ENCODE assay signal across 20 mouse cellular contexts in the genomic region with DNA sequence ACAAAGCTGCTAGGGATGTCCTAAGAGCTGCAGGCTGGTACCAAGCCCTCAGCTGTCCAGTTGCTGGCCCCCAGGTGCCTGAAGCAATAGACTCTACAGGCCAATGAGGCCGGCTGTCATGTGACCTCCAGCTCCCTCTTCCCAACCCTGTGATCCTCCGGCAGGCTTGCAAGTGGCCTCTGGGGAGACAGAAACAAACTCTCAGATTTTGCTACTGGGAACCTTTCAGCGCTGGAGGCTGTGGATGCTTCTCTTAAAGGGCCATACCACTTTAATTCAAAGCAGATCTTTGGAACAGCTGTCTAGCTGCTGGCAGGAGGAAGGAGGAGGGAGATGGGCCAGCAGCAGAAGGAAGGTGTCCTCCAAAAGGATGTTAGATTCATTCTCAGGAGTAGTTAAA. TPM values are rescaled to one million over a fixed set of nuclear protein-coding genes. Genes with fewer than 3 reads are reported as not detected.
A peak's percentile ranks its signal among the peaks of the same experiment; 100 is the strongest.
DNase-seq lines count a peak whose midpoint lies in the region; ATAC-seq and TF ChIP-seq lines count a peak whose summit lies in the region.
"Had no signal": no experiment of that assay in that cellular context is flagged by ENCODE, and none has a peak within 500 bp of the region (broad histone marks: within the 10 kb centered on the region; RNA-seq: fewer than 3 reads in every experiment).

No protein-coding gene starts in this region.

- 0% methylated on average over 3 of the region's 3 CpGs for WGBS in embryonic facial prominence, embryonic 14.5 days
- WGBS in kidney, embryonic 16.5 days: 3% methylated on average over 3 of the region's 3 CpGs

- no peak overlapping the region for H3K4me3 ChIP-seq in C2C12 (ENCODE audit: insufficient read depth, poor library complexity, severe bottlenecking)
- no peak overlapping the region for H3K4me3 ChIP-seq in embryonic facial prominence, embryonic 14.5 days (ENCODE audit: low read depth, low read length)
- H3K4me3 ChIP-seq in kidney, embryonic 16.5 days (ENCODE audit: low read length): no peak overlapping the region
- H3K4me3 ChIP-seq: kidney, embryonic 15.5 days; neural tube, embryonic 15.5 days had no signal

- H3K9ac ChIP-seq in embryonic facial prominence, embryonic 14.5 days (ENCODE audit: low read depth, low read length): peak overlapping the region; percentile 5; the same call in 1 of the 2 replicates
- H3K9ac ChIP-seq in kidney, embryonic 16.5 days (replicated peaks; ENCODE audit: low read length): no peak overlapping the region
- H3K9ac ChIP-seq: kidney, embryonic 15.5 days; neural tube, embryonic 15.5 days had no signal

- peaks cover 4% of the 10 kb centered on the region for H3K4me1 ChIP-seq in embryonic facial prominence, embryonic 14.5 days (ENCODE audit: control insufficient read depth, insufficient read depth, low read length)
- H3K4me1 ChIP-seq in kidney, embryonic 16.5 days (ENCODE audit: insufficient read depth, low read length): no peaks in the 10 kb centered on the region

- DNase-seq in heart, adult 11 months: peak; percentile 95
- no peak for DNase-seq in heart, postnatal 4 days
- peak; percentile 67 for DNase-seq in R1 (ENCODE audit: low read depth, low spot score)
- DNase-seq in embryonic facial prominence, embryonic 14.5 days (ENCODE audit: low spot score): peak; percentile 45
- no peak for DNase-seq in layer of hippocampus, adult 9-10 months (ENCODE audit: low spot score)
- DNase-seq in thymus, postnatal 14 days: no peak
- DNase-seq: B cell, adult 2 months; cerebellum, adult 9-11 months; gastrocnemius, postnatal 36 days; left cerebral cortex, postnatal 4 days; right cerebral cortex, adult 18-20 months; spleen, adult 18-20 months had no signal

- H3K27ac ChIP-seq in embryonic facial prominence, embryonic 14.5 days (replicated peaks; ENCODE audit: low read depth, low read length): no peak overlapping the region
- H3K27ac ChIP-seq in kidney, embryonic 16.5 days (ENCODE audit: low read length): no peak overlapping the region
- H3K27ac ChIP-seq: kidney, embryonic 15.5 days; neural tube, embryonic 15.5 days; stomach, postnatal 0 days had no signal

- no peaks in the 10 kb centered on the region for H3K36me3 ChIP-seq in C2C12 (ENCODE audit: control insufficient read depth, insufficient read depth)
- no peaks in the 10 kb centered on the region for H3K36me3 ChIP-seq in embryonic facial prominence, embryonic 14.5 days (ENCODE audit: control insufficient read depth, insufficient read depth, low read length)
- no peaks in the 10 kb centered on the region for H3K36me3 ChIP-seq in kidney, embryonic 16.5 days (ENCODE audit: insufficient read depth, low read length)
- H3K36me3 ChIP-seq: kidney, embryonic 15.5 days; neural tube, embryonic 15.5 days had no signal

- no peak for ATAC-seq in embryonic facial prominence, embryonic 14.5 days (ENCODE audit: low read depth)
- ATAC-seq in kidney, embryonic 16.5 days (ENCODE audit: low FRiP score, low TSS enrichment): no peak
- ATAC-seq: forebrain, embryonic 16.5 days; inflammation-experienced regulatory T-cells, adult 6 months had no signal

- no peak overlapping the region for H3K4me2 ChIP-seq in embryonic facial prominence, embryonic 14.5 days (ENCODE audit: low read depth, low read length)
- H3K4me2 ChIP-seq in kidney, embryonic 16.5 days (replicated peaks; ENCODE audit: low read depth, low read length): no peak overlapping the region
- H3K4me2 ChIP-seq: kidney, embryonic 15.5 days; neural tube, embryonic 15.5 days had no signal

- no peaks in the 10 kb centered on the region for H3K9me3 ChIP-seq in embryonic facial prominence, embryonic 14.5 days (ENCODE audit: control insufficient read depth, low read length)
- no peaks in the 10 kb centered on the region for H3K9me3 ChIP-seq in kidney, embryonic 16.5 days (ENCODE audit: low read length)
- H3K9me3 ChIP-seq: kidney, embryonic 15.5 days; neural tube, embryonic 15.5 days had no signal

- H3K79me3 ChIP-seq in C2C12 (ENCODE audit: low read depth): no peaks in the 10 kb centered on the region

- no peak for TF ChIP-seq CTCF in C2C12 (IDR thresholded peaks at IDR 0.05; ENCODE audit: control insufficient read depth, insufficient read depth, insufficient read length)

- H3K79me2 ChIP-seq in C2C12 (ENCODE audit: control insufficient read depth, insufficient read depth): no peaks in the 10 kb centered on the region

- H3K27me3 ChIP-seq in C2C12 (ENCODE audit: control insufficient read depth, insufficient read depth, insufficient read length): peaks cover 17% of the 10 kb centered on the region
- peaks cover 22% of the 10 kb centered on the region for H3K27me3 ChIP-seq in embryonic facial prominence, embryonic 14.5 days (replicated peaks; ENCODE audit: control insufficient read depth, insufficient read depth, low read length)
- peaks cover 19% of the 10 kb centered on the region for H3K27me3 ChIP-seq in kidney, embryonic 16.5 days (ENCODE audit: insufficient read depth, low read length)

- H3ac ChIP-seq in C2C12 (ENCODE audit: control insufficient read depth, insufficient read length, low read depth): no peak overlapping the region

TF ChIP-seq in C2C12, 6 proteins besides CTCF, POLR2A, EP300 and RAD21:
- TF ChIP-seq MYOD1 (IDR thresholded peaks at IDR 0.05; ENCODE audit: control insufficient read depth, insufficient read length, low read depth): no peak
- peak; percentile 41 for TF ChIP-seq USF1 (IDR thresholded peaks at IDR 0.05; ENCODE audit: low read depth)

RNA-seq across cellular contexts. Expression of a gene that starts 5.6 kb away (rescaled TPM):
- total RNA-seq in heart, postnatal 4 days (2021): under 1 TPM; 0.16 to 0.26 TPM
- polyA plus RNA-seq in C2C12 (2012; fragmentation: generic; extraction: Trizol): 0.43 TPM
- 3.6 and 4.9 TPM in 2 replicates for polyA plus RNA-seq in embryonic facial prominence, embryonic 14.5 days (2014; fragmentation: Nextera tagmentation; extraction: Ambion mirVana)
- polyA plus RNA-seq in kidney, embryonic 16.5 days (2015; fragmentation: Nextera tagmentation; extraction: Ambion mirVana): 4.8 and 5.9 TPM in 2 replicates
- total RNA-seq: gastrocnemius, postnatal 36 days; megakaryocyte progenitor cell, adult 5-6 weeks had no signal
- polyA plus RNA-seq: inflammation-experienced regulatory T-cells, adult 6 months had no signal

RNA-seq across cellular contexts. Expression of a gene that starts 6.2 kb away (rescaled TPM):
- 10 to 100 TPM; 62.7 to 64.0 TPM for total RNA-seq in heart, postnatal 4 days (2021)
- polyA plus RNA-seq in C2C12 (2012; fragmentation: generic; extraction: Trizol): 66.0 TPM
- 93.1 and 100.0 TPM in 2 replicates for polyA plus RNA-seq in embryonic facial prominence, embryonic 14.5 days (2014; fragmentation: Nextera tagmentation; extraction: Ambion mirVana)
- polyA plus RNA-seq in kidney, embryonic 16.5 days (2015; fragmentation: Nextera tagmentation; extraction: Ambion mirVana): 146 TPM in 2 replicates

RNA-seq across cellular contexts. Expression of a gene that starts 18.7 kb away (rescaled TPM):
- 10 to 100 TPM; 26.3 to 28.1 TPM for total RNA-seq in heart, postnatal 4 days (2021)
- polyA plus RNA-seq in C2C12 (2012; fragmentation: generic; extraction: Trizol): not detected
- polyA plus RNA-seq in embryonic facial prominence, embryonic 14.5 days (2014; fragmentation: Nextera tagmentation; extraction: Ambion mirVana): 3.4 and 3.6 TPM in 2 replicates
- polyA plus RNA-seq in kidney, embryonic 16.5 days (2015; fragmentation: Nextera tagmentation; extraction: Ambion mirVana): 0.51 and 0.73 TPM in 2 replicates
- polyA plus RNA-seq: inflammation-experienced regulatory T-cells, adult 6 months; stomach, postnatal 0 days had no signal

RNA-seq across cellular contexts. Expression of a gene that starts 23.0 kb away (rescaled TPM):
- total RNA-seq in heart, postnatal 4 days (2021): 1 to 10 TPM; 7.9 to 8.0 TPM
- polyA plus RNA-seq in C2C12 (2012; fragmentation: generic; extraction: Trizol): 16.1 TPM
- polyA plus RNA-seq in embryonic facial prominence, embryonic 14.5 days (2014; fragmentation: Nextera tagmentation; extraction: Ambion mirVana): 56.7 and 64.7 TPM in 2 replicates
- polyA plus RNA-seq in kidney, embryonic 16.5 days (2015; fragmentation: Nextera tagmentation; extraction: Ambion mirVana): 26.8 and 27.3 TPM in 2 replicates

RNA-seq across cellular contexts. Expression of a gene that starts 33.2 kb away (rescaled TPM):
- 10 to 100 TPM; 23.4 to 25.8 TPM for total RNA-seq in heart, postnatal 4 days (2021)
- polyA plus RNA-seq in C2C12 (2012; fragmentation: generic; extraction: Trizol): 33.3 TPM
- polyA plus RNA-seq in embryonic facial prominence, embryonic 14.5 days (2014; fragmentation: Nextera tagmentation; extraction: Ambion mirVana): 26.3 and 26.8 TPM in 2 replicates
- 24.3 and 25.4 TPM in 2 replicates for polyA plus RNA-seq in kidney, embryonic 16.5 days (2015; fragmentation: Nextera tagmentation; extraction: Ambion mirVana)

Comparison
In these comparisons a context has a peak if more than half of its experiments do, and no peak if none do; other contexts are left out.
1. DNase-seq: peak in heart, adult 11 months (single experiment), R1 (single experiment) and embryonic facial prominence, embryonic 14.5 days (single experiment); none in heart, postnatal 4 days (single experiment), layer of hippocampus, adult 9-10 months (single experiment) and thymus, postnatal 14 days (single experiment).